Mouse (Mus musculus) limb, embryonic 11.5 days (tissue): ENCODE results near the gene Nme7. TPM values are rescaled to one million over a fixed set of nuclear protein-coding genes. Genes with fewer than 3 reads are reported as not detected.

Experiments
- ATAC-seq: fragments of 200-750 bp; cut with Nextera tagmentation; 2 replicates; pipeline ENCODE4 v1.8.0; 2017; ENCODE audit warnings: low read depth; ENCODE audit not compliant: insufficient number of reproducible peaks, low FRiP score, low TSS enrichment
- DNase-seq: peaks from one replicate; pipeline ENCODE4 v3.0.0-alpha.2; 2015; ENCODE audit warnings: low spot score
- H3K27ac ChIP-seq: fragments of 300-500 bp; sonication (generic); replicated peaks from 2 replicates; pipeline ENCODE4 v1.5.1; 2014; ENCODE audit warnings: low read depth, mild to moderate bottlenecking, low read length
- H3K27me3 ChIP-seq: fragments of 300-500 bp; sonication (generic); 2 replicates; pipeline ENCODE4 v1.6.1; 2014; ENCODE audit warnings: mild to moderate bottlenecking, low read length, mixed read lengths; ENCODE audit not compliant: control insufficient read depth, insufficient read depth
- H3K36me3 ChIP-seq: fragments of 300-500 bp; sonication (generic); 2 replicates; pipeline ENCODE4 v1.6.1; 2014; ENCODE audit warnings: mild to moderate bottlenecking, low read length, moderate library complexity, mixed read lengths; ENCODE audit not compliant: control insufficient read depth, insufficient read depth
- H3K4me1 ChIP-seq: fragments of 300-500 bp; sonication (generic); 2 replicates; pipeline ENCODE4 v1.6.1; 2014; ENCODE audit warnings: low read length, mixed read lengths; ENCODE audit not compliant: control insufficient read depth, insufficient read depth
- H3K4me2 ChIP-seq: fragments of 300-500 bp; sonication (generic); 2 replicates; pipeline ENCODE4 v1.6.1; 2014; ENCODE audit warnings: low read depth, mild to moderate bottlenecking, moderate library complexity; ENCODE audit not compliant: severe bottlenecking
- H3K4me3 ChIP-seq: fragments of 300-500 bp; sonication (generic); 2 replicates; pipeline ENCODE4 v1.5.1; 2014; ENCODE audit warnings: low read depth, low read length
- H3K9ac ChIP-seq: fragments of 300-500 bp; sonication (generic); 2 replicates; pipeline ENCODE4 v1.6.1; 2014; ENCODE audit warnings: mild to moderate bottlenecking, low read length
- H3K9me3 ChIP-seq: fragments of 300-500 bp; sonication (generic); 2 replicates; pipeline ENCODE4 v1.6.1; 2016; ENCODE audit warnings: low read length; ENCODE audit not compliant: control insufficient read depth
- WGBS: fragments of 180-500 bp; shearing (Covaris S2); extraction: QIAGEN DNeasy Blood & Tissue Kit; methylation state at CpG from one replicate; pipeline ENCODE4 v1.1.7; 2014; 5-methylcytosine and 5-hydroxymethylcytosine counted together
- polyA plus RNA-seq: library from polyadenylated mRNA; unstranded; fragments of >200 nt; fragmentation: Nextera tagmentation; extraction: Ambion mirVana; gene quantifications from 2 replicates; pipeline ENCODE4 v1.2.1, GENCODE M21; 2014

Gene Nme7
- polyA plus RNA-seq, 1 experiment from 2014 or later, result 46.8 TPM

DNA sequence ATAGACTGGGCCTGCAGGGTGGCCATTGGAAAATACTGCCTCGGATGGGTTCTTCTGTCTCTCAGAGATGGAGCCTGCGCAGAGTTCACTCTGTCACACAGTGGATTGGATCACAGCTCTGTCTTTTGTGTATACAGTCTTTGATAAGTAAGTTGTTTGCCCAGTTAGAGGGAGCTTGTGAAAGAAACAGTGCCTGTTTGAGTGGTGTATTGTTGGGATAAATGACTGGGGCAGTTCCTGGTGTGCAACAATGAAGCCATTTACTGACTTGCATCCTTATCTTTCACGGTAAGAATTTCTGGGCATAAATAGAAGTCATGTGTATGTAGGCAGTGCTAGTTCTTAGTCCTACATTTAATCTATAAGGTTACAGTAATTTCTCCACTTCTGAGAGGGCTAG is 49.5 kb downstream of the Nme7 start:
- Histone ChIP-seq H3K36me3 (no peaks in the 10 kb centered on the region), H3K9me3 (no peaks in the 10 kb centered on the region), H3K4me3 (no peak overlapping the region), H3K4me2 (no peak overlapping the region), H3K27ac (no peak overlapping the region), H3K27me3 (no peaks in the 10 kb centered on the region), H3K4me1 (no peaks in the 10 kb centered on the region), H3K9ac (no peak overlapping the region)
- 88% methylated on average over 3 of the region's 3 CpGs for WGBS
- DNase-seq (no peak), ATAC-seq (no peak)

DNA sequence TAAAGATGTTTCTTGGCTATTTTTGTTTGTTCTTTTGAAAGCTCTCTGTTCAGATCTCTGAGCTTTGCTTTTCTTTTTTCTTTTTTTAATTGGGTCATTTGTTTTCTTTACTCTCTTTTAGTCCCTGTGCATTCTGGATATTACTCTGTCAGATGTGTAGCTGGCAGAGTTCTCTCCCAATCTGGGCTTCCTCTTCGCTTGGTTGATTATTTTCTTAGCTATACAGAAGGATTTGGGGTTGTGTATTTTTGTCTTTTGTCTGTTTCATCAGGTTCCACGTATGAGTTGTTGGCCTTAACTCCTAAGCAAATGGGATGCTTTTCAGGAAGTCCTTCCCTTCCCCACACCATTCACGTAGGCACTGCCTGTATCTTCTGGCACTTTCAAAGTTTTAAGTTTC is 54.1 kb downstream of the Nme7 start:
- WGBS, result 69% methylated on average over 3 of the region's 3 CpGs
- H3K4me3 ChIP-seq, result no peak overlapping the region
- H3K9me3 ChIP-seq, result no peaks in the 10 kb centered on the region
- no peak overlapping the region for H3K4me2 ChIP-seq
- no peaks in the 10 kb centered on the region for H3K36me3 ChIP-seq
- no peaks in the 10 kb centered on the region for H3K4me1 ChIP-seq
- ATAC-seq, result no peak
- H3K9ac ChIP-seq, result no peak overlapping the region
- DNase-seq, result no peak
- H3K27me3 ChIP-seq, result no peaks in the 10 kb centered on the region
- no peak overlapping the region for H3K27ac ChIP-seq

DNA sequence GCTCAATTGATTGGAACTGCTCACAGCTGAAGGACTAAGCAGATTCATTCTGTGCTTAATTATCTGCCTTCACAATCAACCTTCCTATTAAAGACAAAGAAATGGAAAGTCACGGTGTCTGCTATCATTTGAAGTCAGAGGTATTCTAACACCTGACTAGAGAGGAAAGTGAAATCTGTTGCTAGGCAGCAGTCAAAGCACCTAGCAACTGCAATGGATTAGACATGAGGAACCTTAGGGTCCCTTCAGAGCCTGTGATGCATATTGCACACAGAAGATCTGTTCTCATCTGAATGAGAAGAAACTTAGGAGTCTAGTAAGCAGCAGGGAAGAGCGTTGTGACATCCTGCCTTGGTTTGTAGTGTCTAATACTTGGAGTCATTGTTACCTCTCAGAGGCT is 58.1 kb downstream of the Nme7 start:
- 91% methylated on average over 2 of the region's 2 CpGs for WGBS
- Histone ChIP-seq H3K27ac (no peak overlapping the region), H3K4me2 (no peak overlapping the region), H3K9ac (no peak overlapping the region), H3K27me3 (no peaks in the 10 kb centered on the region), H3K4me3 (no peak overlapping the region), H3K9me3 (no peaks in the 10 kb centered on the region), H3K4me1 (no peaks in the 10 kb centered on the region), H3K36me3 (no peaks in the 10 kb centered on the region)
- DNase-seq (no peak), ATAC-seq (no peak)

DNA sequence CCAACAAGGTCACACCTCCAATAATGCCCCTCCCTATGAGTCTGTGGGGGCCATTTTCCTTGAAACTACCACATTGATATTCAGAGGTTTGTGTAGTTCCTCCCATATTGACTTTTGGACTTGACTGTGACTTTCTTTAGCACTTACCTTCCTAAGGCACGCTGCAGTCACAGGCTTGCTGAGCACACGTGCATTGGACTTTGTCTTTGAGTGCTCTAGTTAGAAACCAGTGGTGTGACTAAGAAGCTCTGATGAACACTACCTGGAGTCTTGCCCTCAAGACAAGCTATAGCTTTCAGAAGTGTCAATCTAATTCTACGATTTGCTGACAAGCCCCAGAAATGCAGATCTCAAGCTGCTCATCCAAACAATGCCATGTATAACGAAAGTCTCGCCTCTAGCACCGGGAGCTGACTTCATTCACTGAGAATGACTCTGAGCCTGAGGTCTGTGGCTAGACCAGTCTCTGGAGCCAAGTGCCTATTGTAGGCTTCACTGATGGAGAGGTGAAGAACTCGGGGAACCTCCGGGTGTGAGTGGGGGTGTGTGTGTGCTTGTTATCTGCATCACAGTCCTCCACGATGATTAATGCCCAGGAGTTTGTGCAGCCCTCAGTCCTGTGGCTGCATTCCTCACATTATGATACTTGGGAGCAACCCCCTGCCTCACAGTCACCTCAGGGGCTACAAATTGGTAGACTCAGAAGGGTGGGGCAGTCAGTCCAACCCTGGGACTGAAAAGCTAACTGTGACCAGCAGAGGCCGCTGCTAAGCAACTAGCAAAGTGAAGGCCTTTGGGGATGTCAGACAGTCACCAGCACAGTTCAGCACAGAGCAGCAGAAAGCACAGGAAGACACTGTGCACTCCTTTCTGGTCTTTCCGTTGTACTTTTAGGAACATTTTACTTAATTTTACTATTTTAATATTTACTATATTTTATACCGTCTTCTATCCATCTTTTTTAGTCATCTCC is 62.5 kb downstream of the Nme7 start:
- Histone ChIP-seq H3K27ac (no peak overlapping the region), H3K4me3 (no peak overlapping the region), H3K36me3 (no peaks in the 10 kb centered on the region), H3K27me3 (no peaks in the 10 kb centered on the region), H3K9ac (no peak overlapping the region), H3K9me3 (no peaks in the 10 kb centered on the region), H3K4me1 (no peaks in the 10 kb centered on the region), H3K4me2 (no peak overlapping the region)
- DNase-seq (peak; percentile 75), ATAC-seq (peak; percentile 51; the same call in 1 of the 2 replicates)
- 77% methylated on average over 12 of the region's 12 CpGs for WGBS

DNA sequence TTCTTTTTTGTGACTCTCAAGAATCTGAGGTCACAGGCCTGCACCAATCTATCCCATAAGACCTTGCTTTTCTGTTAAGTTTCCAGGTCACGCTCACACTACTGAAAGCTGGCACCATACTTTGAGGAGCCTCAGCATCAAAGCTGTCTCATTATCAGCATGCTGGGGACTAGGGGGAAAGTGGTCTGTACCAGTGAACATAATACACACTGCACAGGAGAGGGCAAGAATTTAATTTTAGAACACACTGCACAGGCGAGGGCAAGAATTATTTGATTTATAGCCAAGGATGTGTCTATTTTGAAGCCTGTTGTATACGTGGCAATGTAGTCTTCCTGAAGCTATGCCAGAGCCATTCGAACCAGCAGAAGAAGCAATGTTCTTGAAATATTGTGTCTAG is 64.2 kb downstream of the Nme7 start:
- Histone ChIP-seq H3K9me3 (no peaks in the 10 kb centered on the region), H3K36me3 (no peaks in the 10 kb centered on the region), H3K4me1 (no peaks in the 10 kb centered on the region), H3K9ac (no peak overlapping the region), H3K4me2 (no peak overlapping the region), H3K27ac (no peak overlapping the region), H3K4me3 (no peak overlapping the region), H3K27me3 (no peaks in the 10 kb centered on the region)
- 83% methylated on average over 4 of the region's 4 CpGs for WGBS
- ATAC-seq (no peak), DNase-seq (no peak)

DNA sequence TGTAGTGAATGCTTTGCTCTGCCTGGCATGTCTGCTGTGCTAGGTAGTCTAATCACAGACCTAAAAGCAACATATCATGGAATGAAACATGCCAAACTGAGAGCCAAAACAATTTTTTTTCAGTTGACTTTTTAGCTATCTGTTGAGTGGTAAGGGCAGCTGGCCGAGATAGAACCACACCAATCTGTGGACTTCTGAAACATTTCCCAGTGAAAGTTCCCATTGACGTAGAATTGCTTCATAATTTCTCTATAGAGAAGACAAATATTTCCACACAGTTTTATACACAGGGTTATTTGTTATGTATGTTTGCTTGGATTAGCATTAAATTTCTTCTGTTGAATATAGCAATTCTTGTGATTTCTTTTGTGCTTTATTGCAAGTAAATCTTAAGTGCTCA is 65.9 kb downstream of the Nme7 start:
- 91% methylated on average over 2 of the region's 2 CpGs for WGBS
- H3K9me3 ChIP-seq, result no peaks in the 10 kb centered on the region
- no peaks in the 10 kb centered on the region for H3K36me3 ChIP-seq
- ATAC-seq (no peak), DNase-seq (no peak)
- H3K27ac ChIP-seq, result no peak overlapping the region
- H3K4me2 ChIP-seq, result no peak overlapping the region
- no peaks in the 10 kb centered on the region for H3K27me3 ChIP-seq
- no peak overlapping the region for H3K9ac ChIP-seq
- H3K4me1 ChIP-seq, result no peaks in the 10 kb centered on the region
- no peak overlapping the region for H3K4me3 ChIP-seq

DNA sequence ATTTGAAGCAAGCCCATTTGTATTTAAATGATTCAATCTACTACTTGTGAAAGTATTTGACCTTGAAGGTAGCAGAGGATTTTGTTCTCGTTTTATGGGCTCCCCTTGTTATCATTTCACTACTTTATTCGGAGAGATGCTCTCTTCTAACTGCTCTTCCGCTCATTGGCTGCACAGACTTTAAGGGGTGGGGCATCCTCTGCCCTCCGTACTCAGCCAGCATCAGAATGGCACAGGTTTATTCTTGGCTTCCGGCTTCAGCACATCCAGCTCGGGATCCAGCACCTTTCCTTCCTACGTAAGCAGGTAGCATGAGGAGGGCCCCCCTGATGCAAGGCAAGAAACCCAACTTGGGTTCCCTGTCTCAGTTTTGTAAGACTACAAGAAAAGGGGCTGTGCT is 69.1 kb downstream of the Nme7 start:
- no peak overlapping the region for H3K27ac ChIP-seq
- no peak overlapping the region for H3K4me2 ChIP-seq
- no peaks in the 10 kb centered on the region for H3K27me3 ChIP-seq
- no peak for ATAC-seq
- H3K9ac ChIP-seq, result no peak overlapping the region
- WGBS, result 86% methylated on average over 7 of the region's 7 CpGs
- H3K9me3 ChIP-seq, result no peaks in the 10 kb centered on the region
- H3K4me3 ChIP-seq, result no peak overlapping the region
- DNase-seq, result no peak
- no peaks in the 10 kb centered on the region for H3K4me1 ChIP-seq
- H3K36me3 ChIP-seq, result no peaks in the 10 kb centered on the region

DNA sequence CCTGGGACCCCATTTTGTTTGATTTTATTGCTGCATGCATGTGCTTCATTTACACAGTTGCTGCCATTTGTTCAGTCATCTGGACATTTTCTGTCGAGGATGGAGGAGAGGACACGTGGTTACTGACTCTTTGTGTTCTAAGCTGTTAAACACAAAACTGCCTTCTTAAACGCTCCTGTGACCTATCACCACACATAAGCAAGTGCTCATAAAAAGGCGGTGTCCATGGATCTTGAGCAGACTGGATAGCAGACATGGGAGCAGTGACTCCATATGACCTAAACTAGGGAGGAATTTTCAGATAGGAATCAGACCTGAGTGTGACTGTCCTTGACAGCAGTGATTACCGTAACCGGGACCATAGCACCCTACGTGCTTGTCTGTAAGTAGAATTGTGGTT is 70.1 kb downstream of the Nme7 start:
- H3K27ac ChIP-seq, result no peak overlapping the region
- ATAC-seq (no peak), DNase-seq (no peak)
- no peaks in the 10 kb centered on the region for H3K4me1 ChIP-seq
- no peaks in the 10 kb centered on the region for H3K27me3 ChIP-seq
- H3K36me3 ChIP-seq, result no peaks in the 10 kb centered on the region
- 74% methylated on average over 7 of the region's 7 CpGs for WGBS
- H3K4me2 ChIP-seq, result no peak overlapping the region
- H3K9ac ChIP-seq, result no peak overlapping the region
- H3K4me3 ChIP-seq, result no peak overlapping the region
- no peaks in the 10 kb centered on the region for H3K9me3 ChIP-seq
